In the genomic region with DNA sequence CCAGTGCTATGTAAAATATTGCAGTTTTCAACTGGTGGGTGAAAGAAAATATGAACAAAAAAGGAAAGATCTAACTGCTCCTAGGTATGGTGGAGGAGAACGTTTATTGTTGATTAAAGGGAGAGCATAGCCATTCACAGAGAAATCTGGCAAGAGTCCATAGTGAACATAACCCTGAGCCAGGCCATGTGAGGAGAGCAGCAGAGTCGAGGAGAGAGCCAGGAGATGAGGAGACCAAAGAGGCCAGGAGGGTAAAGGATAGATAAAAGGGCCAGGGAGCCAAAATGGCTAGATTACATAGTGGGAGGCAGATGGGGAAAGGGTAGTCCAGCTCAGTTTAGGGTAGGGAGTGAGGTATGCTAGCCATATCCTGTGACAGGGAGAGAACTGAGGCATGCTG, we compare ENCODE assay signal across 21 mouse cellular contexts. TPM values are rescaled to one million over a fixed set of nuclear protein-coding genes. Genes with fewer than 3 reads are reported as not detected.
DNase-seq lines count a peak whose midpoint lies in the region; ATAC-seq and TF ChIP-seq lines count a peak whose summit lies in the region.
"Had no signal": no experiment of that assay in that cellular context is flagged by ENCODE, and none has a peak within 500 bp of the region (broad histone marks: within the 10 kb centered on the region; RNA-seq: fewer than 3 reads in every experiment).

No protein-coding gene starts in this region.

- intact Hi-C loops in heart, postnatal 25 days (cut with DNase I): no loop called here

- H3K4me3 ChIP-seq in heart, embryonic 13.5 days: no peak overlapping the region
- no peak overlapping the region for H3K4me3 ChIP-seq in liver, adult 2 months (ENCODE audit: insufficient read depth, low read depth, low read length)
- H3K4me3 ChIP-seq in liver, embryonic 11.5 days (ENCODE audit: low read depth, low read length): no peak overlapping the region
- H3K4me3 ChIP-seq in brown adipose tissue, adult 24 weeks (ENCODE audit: insufficient read depth, low read depth, low read length): no peak overlapping the region
- H3K4me3 ChIP-seq: erythroblast, embryonic 14.5 days; intestine, embryonic 15.5 days; left cerebral cortex, adult 2 months; limb, embryonic 10.5 days; liver, embryonic 15.5 days had no signal

- no peak for TF ChIP-seq POLR2A in liver, adult 2 months (IDR thresholded peaks at IDR 0.05; ENCODE audit: extremely low read depth, insufficient read depth, low read length)

- H3K9me3 ChIP-seq in heart, embryonic 13.5 days: no peaks in the 10 kb centered on the region
- H3K9me3 ChIP-seq in liver, embryonic 11.5 days (ENCODE audit: control insufficient read depth, low read length): no peaks in the 10 kb centered on the region
- H3K9me3 ChIP-seq: intestine, embryonic 15.5 days; limb, embryonic 10.5 days; liver, embryonic 15.5 days had no signal

- no peak for TF ChIP-seq CTCF in liver, adult 2 months (IDR thresholded peaks at IDR 0.05; ENCODE audit: low read depth, low read length)

- H3K27me3 ChIP-seq in heart, embryonic 13.5 days (replicated peaks): no peaks in the 10 kb centered on the region
- H3K27me3 ChIP-seq in liver, adult 2 months (ENCODE audit: control insufficient read depth, insufficient read depth, low read length): no peaks in the 10 kb centered on the region
- peaks cover 9% of the 10 kb centered on the region for H3K27me3 ChIP-seq in liver, embryonic 11.5 days (replicated peaks; ENCODE audit: control insufficient read depth, insufficient read depth, low read length)
- H3K27me3 ChIP-seq: intestine, embryonic 15.5 days had no signal

- H3K4me1 ChIP-seq in heart, embryonic 13.5 days: peaks cover 70% of the 10 kb centered on the region
- peaks cover 18% of the 10 kb centered on the region for H3K4me1 ChIP-seq in liver, adult 2 months (ENCODE audit: control insufficient read depth, insufficient read depth, low read length)
- H3K4me1 ChIP-seq in liver, embryonic 11.5 days (replicated peaks; ENCODE audit: control insufficient read depth, insufficient read depth, low read length): peaks cover 1% of the 10 kb centered on the region; the same call in 1 of the 2 replicates
- H3K4me1 ChIP-seq in brown adipose tissue, adult 24 weeks (ENCODE audit: control insufficient read depth, insufficient read depth, insufficient read length, low read length): peaks cover 33% of the 10 kb centered on the region

- H3K36me3 ChIP-seq in heart, embryonic 13.5 days: no peaks in the 10 kb centered on the region; the same call in 1 of the 2 replicates
- peaks cover 1% of the 10 kb centered on the region; the same call in 1 of the 2 replicates for H3K36me3 ChIP-seq in liver, adult 2 months (ENCODE audit: control insufficient read depth, insufficient read depth, low read length)
- H3K36me3 ChIP-seq in liver, embryonic 11.5 days (ENCODE audit: control insufficient read depth, insufficient read depth, low read length): no peaks in the 10 kb centered on the region
- H3K36me3 ChIP-seq: intestine, embryonic 15.5 days; limb, embryonic 10.5 days; liver, embryonic 15.5 days had no signal

- H3K79me2 ChIP-seq in liver, adult 2 months (ENCODE audit: control insufficient read depth, insufficient read depth, low read length): peaks cover 15% of the 10 kb centered on the region; the same call in 1 of the 2 replicates

- WGBS in heart, embryonic 13.5 days: 13% methylated on average over 2 of the region's 2 CpGs
- 6% methylated on average over 2 of the region's 2 CpGs for WGBS in liver, adult 2 months
- WGBS in liver, embryonic 11.5 days: 67% methylated on average over 2 of the region's 2 CpGs

- no peak overlapping the region for H3K9ac ChIP-seq in heart, embryonic 13.5 days
- H3K9ac ChIP-seq in liver, adult 2 months (ENCODE audit: low read depth, low read length): no peak overlapping the region
- H3K9ac ChIP-seq in liver, embryonic 11.5 days (ENCODE audit: low read depth, low read length): no peak overlapping the region
- H3K9ac ChIP-seq: hindbrain, embryonic 14.5 days; intestine, embryonic 15.5 days; liver, embryonic 15.5 days had no signal

- peak; percentile 27 for DNase-seq in adrenal gland, postnatal 14 days
- DNase-seq in adrenal gland, adult 8-10 months: no peak
- DNase-seq in heart, postnatal 25 days (ENCODE audit: low spot score): no peak
- peak; percentile 81 for DNase-seq in liver, adult 2 months (ENCODE audit: extremely low read depth, low read depth, low spot score)
- no peak for DNase-seq in liver, embryonic 11.5 days (ENCODE audit: low spot score)
- no peak for DNase-seq in layer of hippocampus, postnatal 10 days (ENCODE audit: low spot score in 2 of 2)
- DNase-seq: cerebellum, adult 18-20 months; midbrain, embryonic 14.5 days; thymus, postnatal 25 days had no signal

- 0 out of 2 replicates have a peak, but pooled peaks have one; percentile 44 for ATAC-seq in heart, embryonic 13.5 days (ENCODE audit: extremely low read depth, insufficient number of reproducible peaks, low FRiP score, low TSS enrichment)
- ATAC-seq in liver, embryonic 11.5 days (replicated peaks; ENCODE audit: low FRiP score): no peak
- ATAC-seq: forebrain, embryonic 14.5 days; intestine, embryonic 15.5 days had no signal

- peak overlapping the region; percentile 13 for H3K27ac ChIP-seq in heart, embryonic 13.5 days (replicated peaks)
- no peak overlapping the region for H3K27ac ChIP-seq in liver, adult 2 months (replicated peaks; ENCODE audit: insufficient read depth, low read depth, low read length)
- H3K27ac ChIP-seq in liver, embryonic 11.5 days (ENCODE audit: low read depth, low read length): no peak overlapping the region
- H3K27ac ChIP-seq in brown adipose tissue, adult 24 weeks (replicated peaks; ENCODE audit: low read depth, low read length): peak overlapping the region; percentile 51
- H3K27ac ChIP-seq: hindbrain, embryonic 14.5 days; intestine, embryonic 15.5 days; left cerebral cortex, adult 2 months; limb, embryonic 10.5 days; liver, embryonic 15.5 days had no signal

- no peak overlapping the region for H3K4me2 ChIP-seq in heart, embryonic 13.5 days
- H3K4me2 ChIP-seq in liver, embryonic 11.5 days: no peak overlapping the region
- H3K4me2 ChIP-seq: hindbrain, embryonic 14.5 days; intestine, embryonic 15.5 days; liver, embryonic 15.5 days had no signal

RNA-seq across cellular contexts. Expression of gene Gm49395, which starts 5.5 kb away (rescaled TPM):
- total RNA-seq in adrenal gland, postnatal 14 days (2021): 7.0 and 14.0 TPM in 2 replicates
- total RNA-seq in adrenal gland, adult 8-10 months (2022): 1 to 10 TPM; 4.4 to 10.0 (median 8.7) TPM
- polyA plus RNA-seq in heart, embryonic 13.5 days (2015; fragmentation: Nextera tagmentation; extraction: Ambion mirVana): 7.8 and 9.5 TPM in 2 replicates
- 10 to 100 TPM; 11.2 to 12.7 TPM for total RNA-seq in heart, postnatal 25 days (2021)
- total RNA-seq in liver, adult 2 months (2014; rRNA removed): 1.6 and 2.7 TPM in 2 replicates
- 1.5 and 1.6 TPM in 2 replicates for polyA plus RNA-seq in liver, adult 2 months (2012; rRNA removed)
- 2.0 and 3.7 TPM in 2 replicates for polyA plus RNA-seq in liver, embryonic 11.5 days (2014; fragmentation: Nextera tagmentation; extraction: Ambion mirVana)
- polyA plus RNA-seq in brown adipose tissue, adult 24 weeks (2012; ENCODE audit: insufficient read depth, insufficient read length, missing spikeins): 5.0 and 6.2 TPM in 2 replicates
- 1 to 10 TPM; 3.6 to 6.7 TPM for total RNA-seq in layer of hippocampus, postnatal 10 days (2021)
- total RNA-seq: neutrophil, adult 5-6 weeks had no signal
- polyA plus RNA-seq: testis, adult 2 months had no signal

RNA-seq across cellular contexts. Expression of gene Itga1, which starts 5.5 kb away (rescaled TPM):
- total RNA-seq in adrenal gland, postnatal 14 days (2021): 49.7 and 50.3 TPM in 2 replicates
- total RNA-seq in adrenal gland, adult 8-10 months (2022): 10 to 100 TPM; 20.6 to 36.0 (median 29.8) TPM
- 22.5 and 26.2 TPM in 2 replicates for polyA plus RNA-seq in heart, embryonic 13.5 days (2015; fragmentation: Nextera tagmentation; extraction: Ambion mirVana)
- 10 to 100 TPM; 41.1 to 45.2 TPM for total RNA-seq in heart, postnatal 25 days (2021)
- 20.1 and 22.2 TPM in 2 replicates for total RNA-seq in liver, adult 2 months (2014; rRNA removed)
- polyA plus RNA-seq in liver, adult 2 months (2012; rRNA removed): 2.9 and 3.2 TPM in 2 replicates
- 3.9 and 4.3 TPM in 2 replicates for polyA plus RNA-seq in liver, embryonic 11.5 days (2014; fragmentation: Nextera tagmentation; extraction: Ambion mirVana)
- 19.8 and 21.6 TPM in 2 replicates for polyA plus RNA-seq in brown adipose tissue, adult 24 weeks (2012; ENCODE audit: insufficient read depth, insufficient read length, missing spikeins)
- 10 to 100 TPM; 12.3 to 14.1 TPM for total RNA-seq in layer of hippocampus, postnatal 10 days (2021)
- total RNA-seq: MEL had no signal
- polyA plus RNA-seq: erythroblast, embryonic 14.5 days had no signal

RNA-seq across cellular contexts. Expression of gene Pelo, which starts 6.2 kb away (rescaled TPM):
- 22.6 and 29.8 TPM in 2 replicates for total RNA-seq in adrenal gland, postnatal 14 days (2021)
- total RNA-seq in adrenal gland, adult 8-10 months (2022): 10 to 100 TPM; 23.6 to 29.1 (median 27.1) TPM
- 7.4 and 7.9 TPM in 2 replicates for polyA plus RNA-seq in heart, embryonic 13.5 days (2015; fragmentation: Nextera tagmentation; extraction: Ambion mirVana)
- 10 to 100 TPM; 14.1 to 16.0 TPM for total RNA-seq in heart, postnatal 25 days (2021)
- total RNA-seq in liver, adult 2 months (2014; rRNA removed): 3.8 and 5.1 TPM in 2 replicates
- 20.3 and 28.5 TPM in 2 replicates for polyA plus RNA-seq in liver, adult 2 months (2012; rRNA removed)
- 10.0 and 10.9 TPM in 2 replicates for polyA plus RNA-seq in liver, embryonic 11.5 days (2014; fragmentation: Nextera tagmentation; extraction: Ambion mirVana)
- 3.8 and 6.6 TPM in 2 replicates for polyA plus RNA-seq in brown adipose tissue, adult 24 weeks (2012; ENCODE audit: insufficient read depth, insufficient read length, missing spikeins)
- 10 to 100 TPM; 21.9 to 23.2 TPM for total RNA-seq in layer of hippocampus, postnatal 10 days (2021)

Comparison
In these comparisons a context has a peak if more than half of its experiments do, and no peak if none do; other contexts are left out.
1. DNase-seq: peak in adrenal gland, postnatal 14 days (single experiment) and liver, adult 2 months (single experiment); none in adrenal gland, adult 8-10 months (single experiment), heart, postnatal 25 days (single experiment), liver, embryonic 11.5 days (single experiment) and layer of hippocampus, postnatal 10 days (0 of 2).
2. H3K27ac ChIP-seq: peak in heart, embryonic 13.5 days (single experiment) and brown adipose tissue, adult 24 weeks (single experiment); none in liver, adult 2 months (single experiment) and liver, embryonic 11.5 days (single experiment).